Mouse (Mus musculus) spleen, adult 2 months (tissue): ENCODE data around the gene Samd4b. TPM values are rescaled to one million over a fixed set of nuclear protein-coding genes. Genes with fewer than 3 reads are reported as not detected.

Experiments used
- DNase-seq, 2 experiments: peaks; one replicate each; pipeline versions ENCODE4 v3.0.0 to v3.0.0-alpha.2; 2012 to 2021; ENCODE audit warnings: low spot score in 2 of 2, low read depth in 1 of 2
- H3K27ac ChIP-seq: fragments of 200-500 bp; 2 replicates; pipeline ENCODE4 v1.5.1; 2012; ENCODE audit warnings: low read length, inconsistent platforms; ENCODE audit not compliant: insufficient read depth
- H3K27me3 ChIP-seq: fragments of 200-500 bp; 2 replicates; pipeline ENCODE4 v1.6.1; 2012; ENCODE audit warnings: mild to moderate bottlenecking, moderate library complexity, low read length, inconsistent platforms; ENCODE audit not compliant: control insufficient read depth, insufficient read depth
- H3K36me3 ChIP-seq: fragments of 200-500 bp; 2 replicates; pipeline ENCODE4 v1.6.1; 2012; ENCODE audit warnings: mild to moderate bottlenecking, low read length, inconsistent platforms; ENCODE audit not compliant: control insufficient read depth, insufficient read depth
- H3K4me1 ChIP-seq: fragments of 200-500 bp; 2 replicates; pipeline ENCODE4 v1.6.1; 2011; ENCODE audit warnings: inconsistent platforms; ENCODE audit not compliant: control insufficient read depth, insufficient read depth, insufficient read length
- H3K4me3 ChIP-seq: fragments of 200-500 bp; 2 replicates; pipeline ENCODE4 v1.5.1; 2011; ENCODE audit warnings: mild to moderate bottlenecking, inconsistent platforms; ENCODE audit not compliant: insufficient read depth, insufficient read length; ENCODE audit errors: extremely low read depth
- CTCF ChIP-seq: fragments of 200-500 bp; IDR thresholded peaks from 2 replicates; pipeline ENCODE4 v1.5.1; 2011; ENCODE audit warnings: mild to moderate bottlenecking, inconsistent platforms; ENCODE audit not compliant: insufficient read depth, insufficient read length, insufficient replicate concordance; ENCODE audit errors: extremely low read depth
- POLR2A ChIP-seq: fragments of 200-500 bp; IDR thresholded peaks from 2 replicates; pipeline ENCODE4 v1.6.1; 2011; ENCODE audit warnings: low read depth, low read length, inconsistent platforms
- WGBS: fragments of 180-500 bp; shearing (Covaris S2); methylation state at CpG from one replicate; pipeline ENCODE4 v1.1.7; 2018; 5-methylcytosine and 5-hydroxymethylcytosine counted together
- polyA plus RNA-seq: library from polyadenylated mRNA; depleted of rRNA; stranded (reverse); fragments of >200 nt; gene quantifications from 2 replicates; pipeline ENCODE4 v1.2.3, GENCODE M21; 2012

The Samd4b gene
- polyA plus RNA-seq, 1 experiment = 48.2 TPM

DNA sequence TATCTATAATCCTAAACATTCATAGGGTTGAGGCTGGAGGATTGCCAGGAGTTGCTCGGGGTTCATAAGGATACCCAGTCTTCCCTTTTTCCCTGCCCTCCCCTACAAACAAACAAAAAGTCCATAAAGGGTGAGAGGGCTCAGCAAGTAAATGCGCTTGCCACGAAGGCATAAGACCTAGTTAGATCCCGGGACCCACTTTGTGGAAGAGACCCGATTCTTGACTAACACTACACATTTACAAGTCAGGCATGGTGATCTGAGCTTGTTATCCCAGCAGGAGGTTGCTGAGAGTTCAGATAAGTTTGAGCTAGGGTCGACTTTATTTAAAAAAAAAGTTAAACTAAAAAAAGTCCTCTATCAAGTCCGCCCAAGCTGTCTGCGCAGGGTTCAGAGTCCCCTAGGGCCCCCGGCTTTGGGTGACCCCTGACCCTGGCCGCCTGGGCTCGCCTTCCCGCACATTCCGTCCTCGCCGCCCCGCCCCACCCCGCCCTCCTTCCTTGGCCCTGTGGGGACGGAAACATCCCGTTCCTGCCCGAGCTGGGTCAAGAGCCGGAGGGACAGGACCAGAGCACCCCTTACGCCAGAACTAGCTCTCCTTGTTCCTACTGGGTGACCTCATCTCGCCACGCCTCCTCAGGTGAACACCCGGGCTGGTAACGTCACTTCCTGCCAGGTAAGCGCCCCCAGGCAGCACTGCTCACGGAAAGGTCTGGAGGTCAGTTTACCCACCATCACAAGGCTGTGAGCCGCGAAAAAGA lies 221.8 kb downstream of the Samd4b start:
- 6% methylated on average over 30 of the region's 30 CpGs for WGBS
- Histone ChIP-seq H3K36me3 (peaks cover 16% of the 10 kb centered on the region), H3K4me3 (peak overlapping the region; percentile 45), H3K4me1 (peaks cover 9% of the 10 kb centered on the region), H3K27me3 (no peaks in the 10 kb centered on the region), H3K27ac (peak overlapping the region; percentile 91)
- TF ChIP-seq POLR2A (peak; percentile 86), CTCF (no peak)
- DNase-seq = peak; percentile 80 to 81

DNA sequence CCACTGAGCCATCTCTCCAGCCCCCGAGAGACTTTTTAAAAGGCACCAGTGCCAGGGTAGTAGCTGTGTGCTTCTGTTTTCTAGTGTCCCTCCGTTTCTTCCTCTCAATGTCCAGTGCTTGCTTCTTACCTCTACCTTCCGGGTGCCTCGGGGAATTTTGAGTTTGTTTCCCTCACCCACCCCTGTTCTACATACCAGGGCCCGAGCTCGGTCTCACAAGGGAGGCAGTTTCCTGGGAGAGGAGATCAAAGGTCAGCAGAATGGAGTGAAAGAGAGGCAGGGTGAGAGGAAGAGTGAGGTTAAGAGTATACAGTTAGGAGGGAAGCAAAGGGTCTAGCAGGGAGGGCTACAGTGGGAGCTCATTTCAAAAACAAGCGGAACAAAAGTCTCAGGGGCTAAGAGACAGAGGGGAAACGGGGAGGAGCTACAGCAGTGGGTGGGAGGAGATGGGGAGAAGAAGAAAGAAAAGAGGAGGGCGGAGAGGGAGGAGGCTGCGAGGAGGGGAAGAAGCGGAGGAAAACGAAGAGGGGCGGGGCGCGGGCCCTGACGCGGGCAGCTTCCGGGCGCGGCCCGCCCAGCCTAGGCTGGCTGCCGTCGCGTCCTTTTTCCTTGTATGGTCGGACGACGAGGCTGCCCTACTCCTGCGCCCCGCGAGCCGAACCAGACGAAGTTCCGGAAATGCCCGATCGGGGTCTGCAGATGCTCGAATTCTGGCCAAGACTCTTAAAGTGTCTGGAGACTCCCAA lies 222.6 kb downstream of the Samd4b start:
- Histone ChIP-seq H3K27me3 (no peaks in the 10 kb centered on the region), H3K4me3 (peak overlapping the region; percentile 66), H3K27ac (peak overlapping the region; percentile 100), H3K36me3 (peaks cover 16% of the 10 kb centered on the region), H3K4me1 (peaks cover 17% of the 10 kb centered on the region)
- WGBS = under 1% methylated on average over 34 of the region's 36 CpGs
- TF ChIP-seq POLR2A (peak; percentile 53; the same call in 1 of the 2 replicates), CTCF (no peak)
- DNase-seq = peak; percentile 91 to 93

DNA sequence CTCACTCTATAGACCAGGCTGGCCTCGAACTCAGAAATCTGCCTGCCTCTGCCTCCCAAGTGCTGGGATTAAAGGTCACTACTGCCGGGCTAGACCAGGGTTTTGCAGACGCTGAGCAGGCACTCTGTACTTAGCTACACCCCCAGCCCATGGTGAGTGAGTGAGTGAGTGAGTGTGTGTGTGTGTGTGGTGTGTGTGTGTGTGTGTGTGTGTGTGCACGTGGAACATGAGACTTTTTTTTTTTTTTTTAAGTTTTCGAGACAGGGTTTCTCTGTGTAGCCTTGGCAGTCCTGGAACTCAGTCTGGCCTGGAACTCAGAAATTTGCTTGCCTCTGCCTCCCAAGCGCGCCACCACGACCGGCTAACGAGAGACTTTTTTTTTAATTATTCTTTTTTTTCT lies 223.3 kb downstream of the Samd4b start:
- H3K4me1 ChIP-seq = peaks cover 20% of the 10 kb centered on the region
- H3K27ac ChIP-seq = peak overlapping the region; percentile 100
- DNase-seq = no peak
- no peaks in the 10 kb centered on the region for H3K27me3 ChIP-seq
- peaks cover 20% of the 10 kb centered on the region for H3K36me3 ChIP-seq
- no peak overlapping the region for H3K4me3 ChIP-seq
- 40% methylated on average over 10 of the region's 10 CpGs for WGBS
- no peak for TF ChIP-seq CTCF
- TF ChIP-seq POLR2A = no peak

DNA sequence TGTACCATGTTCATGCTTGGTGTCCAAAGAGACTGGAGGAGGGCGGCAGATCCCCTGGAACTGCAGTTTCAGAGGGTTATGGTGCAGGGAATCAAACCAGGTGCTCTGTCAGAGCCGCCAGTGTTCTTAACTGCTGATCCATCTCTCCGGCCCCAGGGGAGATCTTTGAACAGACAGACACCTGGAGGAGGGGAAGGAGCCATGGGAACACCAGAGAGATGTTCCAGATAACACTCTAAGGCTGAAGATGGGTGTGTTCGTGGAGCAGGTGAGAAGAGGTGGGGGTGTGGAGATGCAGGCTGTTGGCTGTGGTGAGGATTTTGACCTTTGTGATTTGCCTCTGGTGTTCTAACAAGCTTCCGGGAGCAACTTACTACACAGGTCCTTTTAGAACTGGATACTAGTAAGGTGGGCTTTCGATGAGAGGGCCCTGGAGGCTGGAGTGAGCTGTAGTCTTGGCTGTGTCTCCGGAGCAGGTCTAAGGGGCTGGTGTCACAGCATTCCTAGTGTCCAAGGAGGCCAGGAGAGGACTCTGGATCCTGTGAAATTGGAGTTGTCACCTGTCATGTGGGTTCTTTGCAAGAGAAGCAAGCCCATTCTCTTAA lies 224.0 kb downstream of the Samd4b start:
- no peaks in the 10 kb centered on the region for H3K27me3 ChIP-seq
- TF ChIP-seq POLR2A (no peak), CTCF (no peak)
- WGBS = 82% methylated on average over 7 of the region's 7 CpGs
- no peak for DNase-seq
- no peak overlapping the region for H3K4me3 ChIP-seq
- H3K36me3 ChIP-seq = peaks cover 20% of the 10 kb centered on the region
- H3K27ac ChIP-seq = peak overlapping the region; percentile 100
- H3K4me1 ChIP-seq = peaks cover 20% of the 10 kb centered on the region

DNA sequence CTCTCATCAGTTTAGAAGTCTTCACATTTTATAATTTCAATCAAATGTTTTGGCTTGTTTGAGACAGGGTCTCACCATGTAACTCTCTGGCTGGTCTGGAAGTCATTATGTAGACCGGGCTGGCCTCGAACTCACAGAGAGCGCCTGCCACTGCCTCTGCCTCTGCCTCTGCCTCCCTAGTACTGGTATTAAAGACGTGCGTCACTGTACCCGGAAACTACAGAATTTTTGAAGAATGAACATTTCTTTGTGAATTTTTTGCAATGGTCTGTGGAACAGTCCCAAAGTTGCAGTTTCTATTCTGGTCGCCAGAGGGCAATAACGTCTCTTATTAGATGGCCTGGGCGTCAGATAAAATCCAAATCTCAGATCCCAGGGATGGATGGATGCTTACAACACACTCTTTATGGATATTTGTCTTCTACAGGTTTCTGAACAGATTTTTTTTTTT lies 224.8 kb downstream of the Samd4b start:
- H3K4me3 ChIP-seq = peak overlapping the region; percentile 92; the same call in 1 of the 2 replicates
- peak; percentile 28; the same call in 1 of the 2 replicates for TF ChIP-seq CTCF
- TF ChIP-seq POLR2A = no peak
- under 1% methylated on average over 9 of the region's 9 CpGs for WGBS
- H3K27ac ChIP-seq = peak overlapping the region; percentile 82
- peaks cover 20% of the 10 kb centered on the region for H3K4me1 ChIP-seq
- H3K36me3 ChIP-seq = peaks cover 23% of the 10 kb centered on the region
- DNase-seq = peak; percentile 69 to 86
- H3K27me3 ChIP-seq = no peaks in the 10 kb centered on the region

DNA sequence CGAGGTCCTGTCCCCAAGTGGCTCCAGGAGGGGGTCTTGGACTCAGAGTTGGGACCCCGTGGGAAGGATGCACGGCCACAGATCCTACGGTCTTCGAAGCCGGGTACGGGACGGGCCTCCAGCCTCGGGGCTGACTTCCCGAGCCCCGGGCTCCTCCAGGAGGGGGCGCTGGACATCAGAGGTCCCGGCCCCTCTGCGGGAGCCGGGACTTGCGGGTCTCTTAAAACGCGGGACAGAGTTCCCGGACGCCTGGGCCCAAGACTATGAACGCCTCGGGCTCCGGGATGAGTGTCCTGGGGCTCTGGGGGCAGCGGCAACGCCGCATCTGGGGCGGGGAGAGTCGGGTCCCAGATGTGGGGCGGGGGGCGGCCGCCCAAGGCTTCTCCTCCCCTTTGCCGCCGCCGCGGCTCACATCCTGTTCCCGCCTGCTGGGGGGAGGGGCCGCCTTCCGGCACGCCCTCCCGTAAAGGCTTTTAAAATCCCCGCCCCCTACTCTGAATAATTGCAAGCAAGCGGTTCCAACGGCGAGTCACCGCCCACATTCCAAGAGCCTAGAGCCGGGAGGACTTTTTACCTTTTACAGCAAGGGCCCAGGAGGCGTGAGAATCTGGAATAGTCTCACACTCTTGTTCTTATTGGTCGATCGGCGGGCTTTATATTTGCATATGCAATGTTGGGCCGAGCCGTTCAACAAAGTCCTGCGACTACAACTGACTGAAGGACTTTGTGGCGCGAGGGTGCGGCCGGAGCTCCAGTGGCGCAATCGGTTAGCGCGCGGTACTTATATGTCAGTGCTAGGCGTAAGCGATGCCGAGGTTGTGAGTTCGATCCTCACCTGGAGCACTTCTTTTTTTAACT lies 225.5 kb downstream of the Samd4b start, which contains the start of gene Plekhg2:
Gene Plekhg2, minus strand, starts transcription at position 349 of the 858 bp plus-strand sequence.
- WGBS = under 1% methylated on average over 64 of the region's 66 CpGs
- TF ChIP-seq POLR2A = peak; percentile 53
- TF ChIP-seq CTCF = peak; percentile 57
- Histone ChIP-seq H3K4me3 (peak within 1 kb of the TSS; percentile 92), H3K4me1 (peaks cover 20% of the 10 kb centered on the region), H3K36me3 (peaks cover 21% of the 10 kb centered on the region), H3K27me3 (no peaks in the 10 kb centered on the region), H3K27ac (peak within 1 kb of the TSS; percentile 96)
- DNase-seq = peak; percentile 96 to 98
